Mouse (Mus musculus) olfactory bulb, adult 2 months (tissue): ENCODE measurements at regions not wholly inside any gene's neighbourhood (a gene's known extent, or its start where the extent isn't known, plus 50 kb on each side); places are given as distances from the start of the nearest gene placed in this dataset.

Source experiments
- CTCF ChIP-seq: fragments of 200-500 bp; IDR thresholded peaks from 2 replicates; pipeline ENCODE4 v1.5.1; 2012; ENCODE audit warnings: low read depth, mild to moderate bottlenecking, low read length, moderate library complexity; ENCODE audit not compliant: insufficient read depth
- POLR2A ChIP-seq: fragments of 200-500 bp; IDR thresholded peaks from 2 replicates; pipeline ENCODE4 v1.6.1; 2012; ENCODE audit warnings: mild to moderate bottlenecking, low read depth, low read length, moderate library complexity; ENCODE audit not compliant: insufficient read depth

DNA sequence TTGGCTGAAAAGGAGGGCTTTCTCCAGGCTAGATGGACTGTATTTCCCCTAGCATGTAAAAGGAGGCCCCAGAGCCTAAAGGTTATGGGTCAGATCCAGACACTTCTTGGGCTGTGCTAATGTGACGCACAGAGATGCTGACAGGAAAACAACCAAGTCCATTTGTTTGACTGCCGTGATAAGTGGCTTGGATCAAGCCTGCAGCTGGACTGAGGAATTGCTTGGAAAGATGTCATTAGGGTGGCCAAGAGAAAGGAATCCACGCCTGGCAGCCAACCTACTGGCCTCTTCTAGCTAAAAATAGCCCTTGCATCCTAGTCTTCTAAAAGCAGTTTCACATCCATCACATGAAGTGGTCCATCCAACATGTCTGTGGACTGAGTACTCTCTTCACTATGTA, 241.8 kb upstream of the Nr4a3 start:
- TF ChIP-seq POLR2A (no peak), CTCF (no peak)
